Mouse (Mus musculus): ENCODE results near the gene Ccdc51. TPM values are rescaled to one million over a fixed set of nuclear protein-coding genes. Genes with fewer than 3 reads are reported as not detected.
A peak's percentile ranks its signal among the peaks of the same experiment; 100 is the strongest.

Gene Ccdc51
- polyA plus RNA-seq, 1 experiment, result 4.9 TPM

GRCm38 (mm10) chr9:109096251-109096661 is 14.0 kb downstream of the Ccdc51 start:
- H3K4me1 ChIP-seq (ENCODE audit: control insufficient read depth, insufficient read depth, low read length), result peaks cover 6% of the 10 kb centered on the region
- H3K4me3 ChIP-seq (ENCODE audit: low read depth, low read length), result peak overlapping the region; percentile 71
- H3K36me3 ChIP-seq (ENCODE audit: control insufficient read depth, insufficient read depth, low read length, poor library complexity, severe bottlenecking), result no peaks in the 10 kb centered on the region; the same call in 1 of the 2 replicates
- peak overlapping the region; percentile 21 for H3K27ac ChIP-seq (ENCODE audit: insufficient read depth, low read length)
- TF ChIP-seq CTCF (IDR thresholded peaks at IDR 0.05; ENCODE audit: low read depth, low read length), result no peak
- no peak for TF ChIP-seq EP300 (IDR thresholded peaks at IDR 0.05; ENCODE audit: insufficient read depth, low read depth, low read length)
- TF ChIP-seq POLR2A (IDR thresholded peaks at IDR 0.05; ENCODE audit: insufficient read depth, low read length), result no peak
- H3K9ac ChIP-seq (ENCODE audit: low read depth, poor library complexity, severe bottlenecking), result peak overlapping the region; percentile 83
- H3K9me3 ChIP-seq (replicated peaks; ENCODE audit: control insufficient read depth, insufficient read depth, low read length, poor library complexity, severe bottlenecking), result no peaks in the 10 kb centered on the region
- no peaks in the 10 kb centered on the region for H3K27me3 ChIP-seq (ENCODE audit: control insufficient read depth, insufficient read depth, low read length, poor library complexity, severe bottlenecking)

- H3K4me3 ChIP-seq (ENCODE audit: low read depth, low read length), result peak overlapping the region; percentile 19
- H3K4me1 ChIP-seq (ENCODE audit: control insufficient read depth, insufficient read depth, low read length), result peaks cover 6% of the 10 kb centered on the region
- TF ChIP-seq CTCF (IDR thresholded peaks at IDR 0.05; ENCODE audit: low read depth, low read length) (no peak), EP300 (IDR thresholded peaks at IDR 0.05; ENCODE audit: insufficient read depth, low read depth, low read length) (no peak), POLR2A (IDR thresholded peaks at IDR 0.05; ENCODE audit: insufficient read depth, low read length) (no peak)
- H3K27me3 ChIP-seq (ENCODE audit: control insufficient read depth, insufficient read depth, low read length, poor library complexity, severe bottlenecking), result no peaks in the 10 kb centered on the region
- H3K9me3 ChIP-seq (replicated peaks; ENCODE audit: control insufficient read depth, insufficient read depth, low read length, poor library complexity, severe bottlenecking), result no peaks in the 10 kb centered on the region
- no peaks in the 10 kb centered on the region; the same call in 1 of the 2 replicates for H3K36me3 ChIP-seq (ENCODE audit: control insufficient read depth, insufficient read depth, low read length, poor library complexity, severe bottlenecking)
- 0 out of 2 replicates have a peak overlapping the region, but pooled peaks have one; percentile 21 for H3K27ac ChIP-seq (ENCODE audit: insufficient read depth, low read length)
- H3K9ac ChIP-seq (ENCODE audit: low read depth, poor library complexity, severe bottlenecking), result peak overlapping the region; percentile 83
Observed at GRCm38 (mm10) chr9:109096856-109097255, 14.6 kb downstream of the Ccdc51 start.

- Histone ChIP-seq H3K9ac (ENCODE audit: low read depth, poor library complexity, severe bottlenecking) (peak overlapping the region; percentile 10; the same call in 1 of the 2 replicates), H3K4me1 (ENCODE audit: control insufficient read depth, insufficient read depth, low read length) (peaks cover 6% of the 10 kb centered on the region), H3K27ac (ENCODE audit: insufficient read depth, low read length) (no peak overlapping the region), H3K4me3 (ENCODE audit: low read depth, low read length) (no peak overlapping the region), H3K36me3 (ENCODE audit: control insufficient read depth, insufficient read depth, low read length, poor library complexity, severe bottlenecking) (no peaks in the 10 kb centered on the region), H3K27me3 (ENCODE audit: control insufficient read depth, insufficient read depth, low read length, poor library complexity, severe bottlenecking) (no peaks in the 10 kb centered on the region), H3K9me3 (replicated peaks; ENCODE audit: control insufficient read depth, insufficient read depth, low read length, poor library complexity, severe bottlenecking) (no peaks in the 10 kb centered on the region)
- TF ChIP-seq CTCF (IDR thresholded peaks at IDR 0.05; ENCODE audit: low read depth, low read length) (no peak), EP300 (IDR thresholded peaks at IDR 0.05; ENCODE audit: insufficient read depth, low read depth, low read length) (no peak), POLR2A (IDR thresholded peaks at IDR 0.05; ENCODE audit: insufficient read depth, low read length) (no peak)
Observed at GRCm38 (mm10) chr9:109097291-109097690, 15.0 kb downstream of the Ccdc51 start.

- Histone ChIP-seq H3K27ac (ENCODE audit: insufficient read depth, low read length) (no peak overlapping the region), H3K9me3 (replicated peaks; ENCODE audit: control insufficient read depth, insufficient read depth, low read length, poor library complexity, severe bottlenecking) (no peaks in the 10 kb centered on the region), H3K9ac (ENCODE audit: low read depth, poor library complexity, severe bottlenecking) (0 out of 2 replicates have a peak overlapping the region, but pooled peaks have one; percentile 10), H3K4me1 (ENCODE audit: control insufficient read depth, insufficient read depth, low read length) (peaks cover 6% of the 10 kb centered on the region), H3K36me3 (ENCODE audit: control insufficient read depth, insufficient read depth, low read length, poor library complexity, severe bottlenecking) (no peaks in the 10 kb centered on the region), H3K27me3 (ENCODE audit: control insufficient read depth, insufficient read depth, low read length, poor library complexity, severe bottlenecking) (no peaks in the 10 kb centered on the region), H3K4me3 (ENCODE audit: low read depth, low read length) (no peak overlapping the region)
- no peak for TF ChIP-seq POLR2A (IDR thresholded peaks at IDR 0.05; ENCODE audit: insufficient read depth, low read length)
- no peak for TF ChIP-seq CTCF (IDR thresholded peaks at IDR 0.05; ENCODE audit: low read depth, low read length)
- no peak for TF ChIP-seq EP300 (IDR thresholded peaks at IDR 0.05; ENCODE audit: insufficient read depth, low read depth, low read length)
Observed at GRCm38 (mm10) chr9:109097831-109098230, 15.5 kb downstream of the Ccdc51 start.

- Histone ChIP-seq H3K4me3 (ENCODE audit: low read depth, low read length) (no peak overlapping the region), H3K27ac (ENCODE audit: insufficient read depth, low read length) (no peak overlapping the region), H3K36me3 (ENCODE audit: control insufficient read depth, insufficient read depth, low read length, poor library complexity, severe bottlenecking) (no peaks in the 10 kb centered on the region), H3K27me3 (ENCODE audit: control insufficient read depth, insufficient read depth, low read length, poor library complexity, severe bottlenecking) (no peaks in the 10 kb centered on the region), H3K4me1 (ENCODE audit: control insufficient read depth, insufficient read depth, low read length) (peaks cover 4% of the 10 kb centered on the region), H3K9ac (ENCODE audit: low read depth, poor library complexity, severe bottlenecking) (no peak overlapping the region), H3K9me3 (replicated peaks; ENCODE audit: control insufficient read depth, insufficient read depth, low read length, poor library complexity, severe bottlenecking) (no peaks in the 10 kb centered on the region)
- TF ChIP-seq EP300 (IDR thresholded peaks at IDR 0.05; ENCODE audit: insufficient read depth, low read depth, low read length) (no peak), CTCF (IDR thresholded peaks at IDR 0.05; ENCODE audit: low read depth, low read length) (no peak), POLR2A (IDR thresholded peaks at IDR 0.05; ENCODE audit: insufficient read depth, low read length) (no peak)
Observed at GRCm38 (mm10) chr9:109098366-109098765, 16.1 kb downstream of the Ccdc51 start.

- Histone ChIP-seq H3K27me3 (ENCODE audit: control insufficient read depth, insufficient read depth, low read length, poor library complexity, severe bottlenecking) (no peaks in the 10 kb centered on the region), H3K4me1 (ENCODE audit: control insufficient read depth, insufficient read depth, low read length) (peaks cover 3% of the 10 kb centered on the region), H3K27ac (ENCODE audit: insufficient read depth, low read length) (no peak overlapping the region), H3K36me3 (ENCODE audit: control insufficient read depth, insufficient read depth, low read length, poor library complexity, severe bottlenecking) (no peaks in the 10 kb centered on the region), H3K9ac (ENCODE audit: low read depth, poor library complexity, severe bottlenecking) (no peak overlapping the region), H3K9me3 (replicated peaks; ENCODE audit: control insufficient read depth, insufficient read depth, low read length, poor library complexity, severe bottlenecking) (no peaks in the 10 kb centered on the region), H3K4me3 (ENCODE audit: low read depth, low read length) (no peak overlapping the region)
- TF ChIP-seq POLR2A (IDR thresholded peaks at IDR 0.05; ENCODE audit: insufficient read depth, low read length), result no peak
- no peak for TF ChIP-seq EP300 (IDR thresholded peaks at IDR 0.05; ENCODE audit: insufficient read depth, low read depth, low read length)
- TF ChIP-seq CTCF (IDR thresholded peaks at IDR 0.05; ENCODE audit: low read depth, low read length), result no peak
Observed at GRCm38 (mm10) chr9:109098969-109099368, 16.7 kb downstream of the Ccdc51 start.

All from ES-Bruce4 (cell line).